Mouse (Mus musculus) urinary bladder, postnatal 25 days (tissue): ENCODE measurements around the gene Inpp5e.
A peak's percentile ranks its signal among the peaks of the same experiment; 100 is the strongest.

Source experiments
- DNase-seq: peaks from one replicate; pipeline ENCODE4 v3.0.0; 2022; ENCODE audit warnings: low spot score

Gene Inpp5e

GRCm38 (mm10) chr2:26408515-26409356, at the start of gene Inpp5e:
TSS of gene Inpp5e (minus strand) at chr2:26409203.
- peak; percentile 100 for DNase-seq

- peak; percentile 53 for DNase-seq
Measured at GRCm38 (mm10) chr2:26458402-26459124, 49.6 kb upstream of the Inpp5e start.

- peak; percentile 72 for DNase-seq
Measured at GRCm38 (mm10) chr2:26449121-26450060, 40.4 kb upstream of the Inpp5e start.

- DNase-seq: no peak
Measured at GRCm38 (mm10) chr2:26447451-26447850, 38.4 kb upstream of the Inpp5e start.

- no peak for DNase-seq
Measured at GRCm38 (mm10) chr2:26446671-26447070, 37.7 kb upstream of the Inpp5e start.

- DNase-seq: peak; percentile 86
Measured at GRCm38 (mm10) chr2:26445666-26446445, 36.9 kb upstream of the Inpp5e start.

- peak; percentile 98 for DNase-seq
Measured at GRCm38 (mm10) chr2:26444946-26445665, 36.1 kb upstream of the Inpp5e start, which contains the start of gene Sec16a. TSS of gene Sec16a (minus strand) at chr2:26445216.

GRCm38 (mm10) chr2:26444368-26444767, 35.4 kb upstream of the Inpp5e start:
- no peak for DNase-seq

GRCm38 (mm10) chr2:26443876-26444275, 34.9 kb upstream of the Inpp5e start:
- no peak for DNase-seq

GRCm38 (mm10) chr2:26442843-26443242, 33.8 kb upstream of the Inpp5e start:
- DNase-seq: no peak

- DNase-seq: no peak
Measured at GRCm38 (mm10) chr2:26441688-26442087, 32.7 kb upstream of the Inpp5e start.

GRCm38 (mm10) chr2:26441261-26441660, 32.3 kb upstream of the Inpp5e start:
- no peak for DNase-seq

GRCm38 (mm10) chr2:26439671-26440070, 30.7 kb upstream of the Inpp5e start:
- DNase-seq: no peak

GRCm38 (mm10) chr2:26438373-26438772, 29.4 kb upstream of the Inpp5e start:
- no peak for DNase-seq

GRCm38 (mm10) chr2:26437221-26437620, 28.2 kb upstream of the Inpp5e start:
- no peak for DNase-seq

- DNase-seq: no peak
Measured at GRCm38 (mm10) chr2:26434791-26435572, 26.0 kb upstream of the Inpp5e start.

GRCm38 (mm10) chr2:26429851-26430250, 20.8 kb upstream of the Inpp5e start:
- no peak for DNase-seq

GRCm38 (mm10) chr2:26424541-26424940, 15.5 kb upstream of the Inpp5e start:
- DNase-seq: no peak

- no peak for DNase-seq
Measured at GRCm38 (mm10) chr2:26423086-26423485, 14.1 kb upstream of the Inpp5e start.

GRCm38 (mm10) chr2:26421969-26422368, 13.0 kb upstream of the Inpp5e start:
- DNase-seq: no peak
